ENCODE assay signal across 8 mouse cellular contexts in the genomic region with DNA sequence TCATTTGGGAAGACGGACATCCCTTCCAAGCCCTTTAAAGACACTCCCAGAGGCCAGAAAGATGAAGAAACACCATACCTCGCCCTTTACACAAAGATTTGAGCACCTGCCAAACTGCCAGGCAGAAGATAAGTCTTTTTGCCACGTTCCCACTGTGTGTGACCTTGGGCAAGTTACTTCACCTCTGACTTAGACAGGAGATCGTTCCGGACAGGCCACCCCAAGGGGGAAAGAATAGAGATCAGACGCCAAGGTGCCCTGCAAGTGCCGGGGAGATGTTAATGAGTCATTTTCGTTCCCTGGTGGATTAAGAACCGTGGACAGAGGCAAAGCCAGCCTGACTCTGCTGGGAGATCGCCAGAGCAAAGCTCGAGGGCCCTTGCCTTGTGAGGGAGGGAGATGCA. TPM values are rescaled to one million over a fixed set of nuclear protein-coding genes. Genes with fewer than 3 reads are reported as not detected.
DNase-seq lines count a peak whose midpoint lies in the region; ATAC-seq lines count a peak whose summit lies in the region.

No protein-coding gene starts in this region.

- H3K9me3 ChIP-seq in heart, embryonic 12.5 days (replicated peaks) = no peaks in the 10 kb centered on the region
- no peaks in the 10 kb centered on the region for H3K9me3 ChIP-seq in kidney, embryonic 16.5 days (ENCODE audit: low read length)

- DNase-seq in urinary bladder, postnatal 14 days (ENCODE audit: low spot score) = peak; percentile 66
- no peak for DNase-seq in urinary bladder, adult 18-20 months (ENCODE audit: low spot score in 2 of 2)
- DNase-seq in embryo, embryonic 11 days = peak; percentile 53
- no peak for DNase-seq in spleen, adult 12 weeks (ENCODE audit: low spot score)
- DNase-seq in right cerebral cortex, adult 18-20 months = no peak

- 3% methylated on average over 11 of the region's 11 CpGs for WGBS in heart, embryonic 12.5 days
- WGBS in kidney, embryonic 16.5 days = 2% methylated on average over 11 of the region's 11 CpGs

- H3K4me2 ChIP-seq in heart, embryonic 12.5 days = peak overlapping the region; percentile 82
- H3K4me2 ChIP-seq in kidney, embryonic 16.5 days (replicated peaks; ENCODE audit: low read depth, low read length) = peak overlapping the region; percentile 90

- no peak overlapping the region for H3K9ac ChIP-seq in heart, embryonic 12.5 days
- no peak overlapping the region for H3K9ac ChIP-seq in kidney, embryonic 16.5 days (replicated peaks; ENCODE audit: low read length)

- H3K4me1 ChIP-seq in heart, embryonic 12.5 days (replicated peaks) = peaks cover 44% of the 10 kb centered on the region
- peaks cover 33% of the 10 kb centered on the region for H3K4me1 ChIP-seq in kidney, embryonic 16.5 days (ENCODE audit: insufficient read depth, low read length)

- H3K27me3 ChIP-seq in heart, embryonic 12.5 days (replicated peaks) = 0 out of 2 replicates have a peak, but pooled peaks cover 15% of the 10 kb centered on the region
- H3K27me3 ChIP-seq in kidney, embryonic 16.5 days (ENCODE audit: insufficient read depth, low read length) = 0 out of 2 replicates have a peak, but pooled peaks cover 3% of the 10 kb centered on the region

- ATAC-seq in heart, embryonic 12.5 days (ENCODE audit: insufficient number of reproducible peaks, low FRiP score) = no peak
- ATAC-seq in kidney, embryonic 16.5 days (ENCODE audit: low FRiP score, low TSS enrichment) = no peak
- ATAC-seq in megakaryocyte-erythroid progenitor cell, adult 5-6 weeks (replicated peaks; ENCODE audit: low FRiP score, low TSS enrichment, poor library complexity, severe bottlenecking) = peak; percentile 34; the same call in 1 of the 2 replicates

- peak overlapping the region; percentile 93; the same call in 1 of the 2 replicates for H3K4me3 ChIP-seq in heart, embryonic 12.5 days
- H3K4me3 ChIP-seq in kidney, embryonic 16.5 days (ENCODE audit: low read length) = peak overlapping the region; percentile 78

- H3K27ac ChIP-seq in heart, embryonic 12.5 days (ENCODE audit: poor library complexity, severe bottlenecking) = no peak overlapping the region
- H3K27ac ChIP-seq in kidney, embryonic 16.5 days (ENCODE audit: low read length) = no peak overlapping the region; the same call in 1 of the 2 replicates

- H3K36me3 ChIP-seq in heart, embryonic 12.5 days = peaks cover 27% of the 10 kb centered on the region
- H3K36me3 ChIP-seq in kidney, embryonic 16.5 days (ENCODE audit: insufficient read depth, low read length) = peaks cover 9% of the 10 kb centered on the region

RNA-seq across cellular contexts. Expression of a gene that starts 0.7 kb away (rescaled TPM):
- polyA plus RNA-seq in heart, embryonic 12.5 days (2016; fragmentation: Nextera tagmentation; extraction: Ambion mirVana) = 10.6 and 12.6 TPM in 2 replicates
- 4.0 TPM in 2 replicates for polyA plus RNA-seq in kidney, embryonic 16.5 days (2015; fragmentation: Nextera tagmentation; extraction: Ambion mirVana)
- 0.89 TPM in 1 of 2 replicates, not detected in the other for total RNA-seq in megakaryocyte-erythroid progenitor cell, adult 5-6 weeks (2014; fragmentation: Nextera tagmentation)
- 0.23 TPM in 2 replicates for total RNA-seq in megakaryocyte-erythroid progenitor cell, adult 5-6 weeks (2017)

RNA-seq across cellular contexts. Expression of a gene that starts 35.7 kb away (rescaled TPM):
- 41.7 and 45.4 TPM in 2 replicates for polyA plus RNA-seq in heart, embryonic 12.5 days (2016; fragmentation: Nextera tagmentation; extraction: Ambion mirVana)
- 51.0 and 54.6 TPM in 2 replicates for polyA plus RNA-seq in kidney, embryonic 16.5 days (2015; fragmentation: Nextera tagmentation; extraction: Ambion mirVana)
- total RNA-seq in megakaryocyte-erythroid progenitor cell, adult 5-6 weeks (2014; fragmentation: Nextera tagmentation) = 185 and 196 TPM in 2 replicates
- total RNA-seq in megakaryocyte-erythroid progenitor cell, adult 5-6 weeks (2017) = 436 and 446 TPM in 2 replicates

RNA-seq across cellular contexts. Expression of a gene that starts 36.9 kb away (rescaled TPM):
- polyA plus RNA-seq in heart, embryonic 12.5 days (2016; fragmentation: Nextera tagmentation; extraction: Ambion mirVana) = not detected in 2 replicates
- polyA plus RNA-seq in kidney, embryonic 16.5 days (2015; fragmentation: Nextera tagmentation; extraction: Ambion mirVana) = 0.14 and 0.24 TPM in 2 replicates
- 0.96 and 1.9 TPM in 2 replicates for total RNA-seq in megakaryocyte-erythroid progenitor cell, adult 5-6 weeks (2014; fragmentation: Nextera tagmentation)
- 0.30 and 0.61 TPM in 2 replicates for total RNA-seq in megakaryocyte-erythroid progenitor cell, adult 5-6 weeks (2017)

Comparison
In these comparisons a context has a peak if more than half of its experiments do, and no peak if none do; other contexts are left out.
1. DNase-seq: peak in urinary bladder, postnatal 14 days (single experiment) and embryo, embryonic 11 days (single experiment); none in urinary bladder, adult 18-20 months (0 of 2), spleen, adult 12 weeks (single experiment) and right cerebral cortex, adult 18-20 months (single experiment).